Mouse (Mus musculus) cerebellum, adult (tissue): ENCODE results near the gene Ercc4.
"Not testable (repeated sequence)": the region's sequence is repeated elsewhere in the genome, so short reads cannot be mapped to it uniquely, and the experiment has no call there.

Source experiments
- ATAC-seq: cut with Nextera tagmentation; 2 replicates; pipeline ENCODE4 v1.9.2; 2017; ENCODE audit warnings: mild to moderate bottlenecking, moderate library complexity, mixed read lengths; ENCODE audit not compliant: insufficient number of reproducible peaks, low FRiP score, low TSS enrichment

Gene Ercc4

GRCm38 (mm10) chr16:13109156-13109989 lies at the start of gene Ercc4:
Gene Ercc4 (plus strand): TSS chr16:13109684.
- ATAC-seq, result peak; percentile 99

GRCm38 (mm10) chr16:13061113-13061512 lies 48.4 kb upstream of the Ercc4 start:
- ATAC-seq, result no peak

- ATAC-seq, result no peak
Measured at GRCm38 (mm10) chr16:13074176-13074575, 35.3 kb upstream of the Ercc4 start.

GRCm38 (mm10) chr16:13080161-13080560 lies 29.3 kb upstream of the Ercc4 start:
- ATAC-seq, result no peak

- ATAC-seq, result no peak
Measured at GRCm38 (mm10) chr16:13083155-13083798, 26.2 kb upstream of the Ercc4 start.

GRCm38 (mm10) chr16:13108356-13108755 lies 1.1 kb upstream of the Ercc4 start:
- no peak for ATAC-seq

- peak; percentile 1; the same call in 1 of the 2 replicates for ATAC-seq
Measured at GRCm38 (mm10) chr16:13109990-13110595, 609 bp downstream of the Ercc4 start.

GRCm38 (mm10) chr16:13114821-13115220 lies 5.3 kb downstream of the Ercc4 start:
- ATAC-seq, result no peak

- not testable (repeated sequence) for ATAC-seq
Measured at GRCm38 (mm10) chr16:13115466-13115865, 6.0 kb downstream of the Ercc4 start.

GRCm38 (mm10) chr16:13117299-13117966 lies 7.9 kb downstream of the Ercc4 start:
- ATAC-seq, result peak; percentile 72

- ATAC-seq, result no peak
Measured at GRCm38 (mm10) chr16:13117967-13118430, 8.5 kb downstream of the Ercc4 start.

GRCm38 (mm10) chr16:13118754-13119294 lies 9.3 kb downstream of the Ercc4 start:
- no peak for ATAC-seq

- ATAC-seq, result no peak
Measured at GRCm38 (mm10) chr16:13119641-13120350, 10.3 kb downstream of the Ercc4 start.

GRCm38 (mm10) chr16:13125357-13125756 lies 15.9 kb downstream of the Ercc4 start:
- no peak for ATAC-seq

GRCm38 (mm10) chr16:13127566-13127965 lies 18.1 kb downstream of the Ercc4 start:
- no peak for ATAC-seq

- ATAC-seq, result no peak
Measured at GRCm38 (mm10) chr16:13130412-13130811, 20.9 kb downstream of the Ercc4 start.

GRCm38 (mm10) chr16:13141220-13141619 lies 31.7 kb downstream of the Ercc4 start:
- no peak for ATAC-seq

- no peak for ATAC-seq
Measured at GRCm38 (mm10) chr16:13143932-13144331, 34.4 kb downstream of the Ercc4 start.

- ATAC-seq, result no peak
Measured at GRCm38 (mm10) chr16:13144682-13145410, 35.4 kb downstream of the Ercc4 start.
